Mouse (Mus musculus): ENCODE data around the gene Mob3b. TPM values are rescaled to one million over a fixed set of nuclear protein-coding genes. Genes with fewer than 3 reads are reported as not detected.
A peak's percentile ranks its signal among the peaks of the same experiment; 100 is the strongest.
"Not testable (repeated sequence)": the region's sequence is repeated elsewhere in the genome, so short reads cannot be mapped to it uniquely, and the experiment has no call there.

Mob3b gene
- polyA plus RNA-seq, 2 experiments from 2014 or later: 2.9 to 5.0 TPM

DNA sequence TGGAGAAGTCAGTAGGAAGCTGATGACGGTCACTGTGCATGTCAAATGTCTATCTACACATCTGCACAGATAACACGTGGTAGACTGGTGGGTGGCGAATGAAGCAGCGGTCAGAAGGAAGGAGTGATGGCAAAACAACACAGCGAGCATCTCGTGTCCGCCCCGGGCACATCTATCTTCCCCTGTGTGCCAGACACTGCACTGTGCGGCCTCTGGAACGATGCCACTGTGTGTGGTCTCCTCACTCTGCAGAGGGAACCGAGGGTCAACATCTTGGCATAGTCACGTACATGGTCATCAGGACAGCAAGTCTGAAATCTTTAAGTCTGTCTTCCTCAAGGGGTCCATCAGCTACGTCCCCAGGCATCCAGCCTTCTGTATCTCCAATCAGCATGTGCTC is 193.3 kb downstream of the Mob3b start:
- no peak for ATAC-seq

DNA sequence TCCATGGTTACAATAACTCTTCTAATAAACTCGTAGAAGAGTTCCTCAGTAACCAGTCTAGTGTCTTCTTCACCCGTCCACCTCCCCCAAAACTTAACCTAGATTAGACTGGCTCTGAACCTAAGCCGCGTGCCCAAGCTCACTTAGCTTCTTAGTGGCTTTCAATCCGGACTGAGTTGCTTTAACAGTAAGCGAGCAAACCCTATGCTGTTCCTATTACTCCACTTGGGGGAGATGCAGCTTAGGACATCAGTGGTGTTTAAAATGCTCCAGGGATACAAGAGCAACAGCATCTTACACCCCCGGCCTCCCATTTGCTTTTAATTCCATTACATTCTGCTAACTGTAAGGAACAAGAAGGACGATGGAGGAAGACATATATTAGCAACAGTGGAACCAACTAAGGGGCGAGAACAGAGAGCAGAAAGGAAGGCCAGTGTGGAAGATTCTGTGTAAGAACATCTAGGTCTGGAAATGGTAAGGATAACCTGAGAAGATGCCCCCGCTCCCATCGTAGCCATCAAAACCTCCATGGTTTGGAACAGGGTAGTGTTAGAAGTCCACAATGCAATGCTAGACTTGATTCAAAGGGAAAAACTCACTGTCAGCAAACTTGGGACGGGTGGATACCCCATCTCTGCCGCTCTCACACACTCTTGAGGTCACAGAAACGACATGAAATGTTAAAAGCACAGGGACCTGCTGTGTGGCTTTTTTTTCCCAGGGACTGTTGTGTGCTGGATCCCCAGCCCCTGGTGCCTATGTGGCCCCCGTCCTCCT is 196.3 kb downstream of the Mob3b start:
- ATAC-seq: no peak

DNA sequence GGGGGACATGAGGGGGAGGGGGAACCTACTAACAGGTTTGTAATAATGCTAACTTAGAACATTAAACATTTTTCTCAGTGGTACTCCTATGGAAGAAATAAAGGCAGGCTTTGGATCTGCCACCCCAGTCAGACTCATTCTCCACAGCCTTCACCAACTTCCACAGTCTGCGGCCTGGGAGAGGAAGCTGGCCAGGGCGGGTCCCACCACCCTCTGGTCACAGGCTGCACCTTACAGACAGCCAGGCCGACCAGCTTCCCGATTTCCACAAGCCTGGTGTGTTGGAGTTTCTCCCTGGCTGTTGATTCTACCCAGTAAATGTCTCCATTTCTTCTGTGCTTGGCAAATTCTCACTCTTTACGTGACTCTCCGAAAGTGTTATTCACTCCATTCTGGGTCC is 197.8 kb downstream of the Mob3b start:
- ATAC-seq: no peak

DNA sequence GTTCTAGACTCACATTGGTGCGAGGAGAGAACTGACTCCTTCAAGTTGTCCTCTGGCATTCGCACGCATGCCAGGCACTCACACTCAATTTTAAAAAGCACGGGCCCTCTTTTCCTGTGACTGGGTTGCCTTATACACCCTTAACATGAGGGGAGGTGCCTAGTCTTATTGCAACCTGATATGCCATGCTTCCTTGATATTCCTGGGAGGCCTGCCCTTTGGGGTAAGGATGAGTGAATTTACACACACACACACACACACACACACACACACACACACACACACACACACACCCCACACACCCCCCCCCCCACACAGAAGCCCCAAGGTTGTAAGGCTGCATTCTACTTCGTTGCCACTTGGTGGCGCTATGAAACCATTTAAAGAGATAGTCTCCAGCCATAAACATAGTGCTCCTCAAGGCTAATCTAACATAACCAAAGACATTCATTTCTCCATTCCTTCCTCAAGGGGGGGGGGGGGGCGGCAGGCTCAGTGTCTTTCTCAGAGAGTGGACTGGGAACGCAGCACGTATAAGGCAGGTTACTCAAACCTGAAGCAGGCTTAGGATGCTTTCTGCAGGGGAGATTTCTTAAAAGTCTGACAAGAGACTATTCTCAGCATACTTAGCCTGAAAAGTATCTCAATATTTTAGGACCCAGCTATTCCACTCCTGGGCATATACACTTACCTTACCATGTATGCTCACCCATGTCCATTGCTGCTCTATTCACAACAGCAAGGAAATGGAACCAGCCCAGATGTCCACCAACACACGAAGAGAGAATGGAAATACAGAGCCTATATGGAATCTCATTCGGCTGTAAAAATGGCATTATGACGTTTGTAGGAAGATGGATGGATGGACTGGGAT is 198.9 kb downstream of the Mob3b start:
- peak; percentile 72 for ATAC-seq

DNA sequence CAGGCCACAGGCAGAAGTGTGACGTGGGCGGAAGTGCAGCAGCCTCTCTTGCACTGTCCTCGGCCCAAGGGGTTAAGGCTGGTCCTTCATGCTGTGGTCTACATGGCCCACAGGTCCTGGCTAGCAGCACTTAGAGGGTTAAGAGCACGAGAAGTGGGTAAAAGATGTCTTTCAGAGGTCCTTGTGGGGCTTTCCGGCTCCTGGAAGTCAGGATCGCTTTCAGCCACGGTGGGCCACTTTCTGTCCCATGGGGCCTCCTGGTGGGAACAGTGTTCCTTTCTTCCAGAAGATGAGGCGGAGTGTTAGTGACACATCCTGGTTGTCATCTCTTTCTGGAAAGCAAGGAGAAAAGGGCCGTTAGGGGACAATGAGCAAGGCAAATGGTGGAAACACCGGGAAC is 203.6 kb downstream of the Mob3b start:
- ATAC-seq: no peak

DNA sequence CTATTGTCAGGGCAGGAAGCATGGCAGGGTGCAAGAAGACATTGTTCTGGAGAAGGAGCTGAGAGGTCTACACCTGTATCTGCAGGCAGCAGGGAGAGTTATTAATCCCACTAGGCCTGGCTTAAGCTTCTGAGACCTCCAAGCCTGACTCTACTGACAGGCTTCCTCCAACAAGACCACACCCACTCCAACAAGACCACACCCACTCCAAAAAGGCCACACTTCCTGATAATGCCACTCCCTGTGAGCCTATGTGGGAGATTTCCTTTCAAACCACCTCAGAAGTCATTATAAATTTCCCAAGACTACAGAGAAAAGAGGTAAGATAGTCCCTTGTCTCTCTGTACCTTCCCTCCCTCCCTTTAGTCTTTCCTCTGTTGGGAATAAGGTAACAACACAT is 210.1 kb downstream of the Mob3b start:
- ATAC-seq: no peak

DNA sequence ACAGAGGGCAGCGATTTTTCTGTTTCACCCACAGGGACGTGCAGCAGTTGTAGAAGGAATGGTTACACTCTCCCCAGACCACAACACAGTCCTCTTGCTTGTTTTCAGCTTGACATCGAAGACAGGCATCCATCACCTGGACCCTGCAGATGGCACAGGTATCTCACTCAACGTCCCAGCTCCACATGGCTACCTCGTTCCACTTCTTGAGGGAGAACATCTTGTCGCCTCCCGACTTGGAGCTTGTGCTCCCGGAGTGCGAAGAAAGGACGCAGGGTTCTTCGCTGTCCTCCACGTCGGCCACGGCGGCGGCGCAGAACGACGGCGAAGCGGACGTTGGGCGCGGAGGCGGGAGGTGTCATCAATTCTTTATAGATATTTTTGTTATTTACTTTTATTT is 216.2 kb downstream of the Mob3b start:
- no peak for ATAC-seq

DNA sequence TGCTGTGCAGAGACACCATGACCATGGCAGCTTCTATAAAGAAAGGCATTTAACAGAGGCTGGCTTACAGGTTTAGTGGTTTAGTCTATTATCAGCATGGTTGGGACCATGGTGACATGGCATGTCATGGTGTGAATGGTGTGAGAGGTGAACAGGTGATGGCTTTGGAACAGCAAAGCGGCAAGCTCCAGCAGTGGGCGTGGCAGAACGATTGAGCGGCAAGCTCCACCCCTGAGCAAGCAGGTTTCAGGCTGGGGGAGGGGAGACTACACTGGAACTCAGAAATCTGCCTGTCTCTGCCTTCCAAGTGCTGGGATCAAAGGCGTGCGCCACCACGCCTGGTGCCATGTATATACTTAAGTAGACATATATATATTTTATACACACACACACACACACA is 228.9 kb downstream of the Mob3b start:
- ATAC-seq: not testable (repeated sequence)

DNA sequence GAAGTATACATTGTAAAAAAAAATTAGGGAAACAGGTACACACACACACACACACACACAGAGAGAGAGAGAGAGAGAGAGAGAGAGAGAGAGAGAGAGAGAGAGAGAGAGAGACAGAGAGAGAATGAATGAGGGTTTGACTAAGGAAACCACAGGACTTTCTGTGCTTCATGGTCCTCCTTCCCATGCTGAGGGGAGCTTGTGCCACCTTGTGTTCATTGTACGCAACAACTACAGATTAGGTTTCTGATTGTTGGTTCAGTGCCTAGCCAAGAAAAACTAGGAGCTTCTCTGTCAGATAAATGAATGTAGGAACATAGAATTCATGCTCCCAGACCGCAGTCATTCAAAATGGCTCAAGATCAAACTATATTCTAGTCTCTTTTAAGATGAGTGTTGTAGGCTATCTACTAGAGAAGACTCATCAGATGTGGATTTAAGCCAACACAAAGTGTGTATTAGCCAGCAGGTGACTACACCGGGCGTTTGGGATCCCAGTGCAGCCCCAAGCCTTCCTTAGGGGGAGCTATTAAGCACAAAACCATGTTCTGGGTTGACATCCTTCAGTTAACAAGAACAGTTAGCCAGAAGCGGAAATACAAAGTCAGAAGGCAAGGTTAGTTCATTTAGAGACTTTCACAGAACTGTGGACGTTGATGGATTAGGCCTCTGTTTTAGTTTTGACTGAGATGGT is 235.0 kb downstream of the Mob3b start:
- ATAC-seq: peak; percentile 85

DNA sequence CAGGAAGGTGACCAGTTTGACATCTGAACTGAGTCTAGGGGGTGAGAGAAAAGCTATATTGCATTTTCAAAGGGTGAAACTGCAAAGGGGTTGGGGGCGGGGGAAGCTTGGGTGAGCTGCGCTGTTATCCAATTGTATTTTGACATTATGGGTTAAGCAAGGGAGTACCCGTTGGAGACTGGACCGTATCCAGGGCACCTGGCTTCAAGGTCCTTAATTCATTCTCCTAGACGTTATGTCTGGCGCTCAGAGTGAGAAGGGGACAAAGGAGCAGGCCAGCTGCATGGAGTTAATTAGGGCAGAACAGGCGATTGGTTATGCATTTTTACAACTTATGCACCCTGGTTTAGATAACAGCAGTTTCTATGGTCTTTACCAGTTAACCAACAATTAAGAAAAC is 239.9 kb downstream of the Mob3b start:
- no peak for ATAC-seq

DNA sequence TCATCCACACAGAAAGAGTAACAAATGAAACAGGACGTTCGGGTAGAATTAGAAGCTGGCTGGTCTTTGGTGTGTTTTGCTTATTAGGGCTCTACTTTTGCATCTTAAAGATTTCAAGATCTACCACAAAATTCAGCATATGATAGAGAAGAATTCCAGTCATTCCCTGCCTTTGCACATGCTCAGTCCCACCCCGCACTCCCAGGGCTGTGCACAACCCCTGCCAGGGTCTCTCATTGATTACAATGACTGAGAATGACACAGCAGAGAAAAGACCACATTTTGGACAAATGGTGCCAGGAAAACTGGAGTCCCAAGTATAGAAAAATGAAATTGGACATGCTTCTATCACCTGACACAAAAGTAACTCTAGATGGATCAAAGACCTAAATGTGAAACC is 245.1 kb downstream of the Mob3b start:
- ATAC-seq: no peak

DNA sequence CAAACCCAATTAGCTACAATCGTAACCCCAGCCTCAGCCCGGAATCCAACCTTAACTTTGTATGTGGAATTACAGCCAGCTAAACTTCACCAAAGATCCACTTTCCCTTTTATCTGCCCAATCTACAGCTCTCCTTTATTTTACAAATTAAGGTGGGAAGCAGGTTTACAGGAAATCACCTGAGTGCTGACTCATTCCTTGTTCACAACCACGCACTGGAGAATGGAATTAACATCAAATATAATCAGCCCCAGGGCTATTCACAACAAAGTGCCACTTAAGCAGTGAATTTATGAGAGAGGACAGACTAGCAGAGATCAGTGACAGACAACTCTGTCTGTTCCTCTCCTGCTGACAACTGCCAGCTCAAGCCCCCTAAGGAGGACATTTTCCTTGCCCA is 245.9 kb downstream of the Mob3b start:
- no peak for ATAC-seq

DNA sequence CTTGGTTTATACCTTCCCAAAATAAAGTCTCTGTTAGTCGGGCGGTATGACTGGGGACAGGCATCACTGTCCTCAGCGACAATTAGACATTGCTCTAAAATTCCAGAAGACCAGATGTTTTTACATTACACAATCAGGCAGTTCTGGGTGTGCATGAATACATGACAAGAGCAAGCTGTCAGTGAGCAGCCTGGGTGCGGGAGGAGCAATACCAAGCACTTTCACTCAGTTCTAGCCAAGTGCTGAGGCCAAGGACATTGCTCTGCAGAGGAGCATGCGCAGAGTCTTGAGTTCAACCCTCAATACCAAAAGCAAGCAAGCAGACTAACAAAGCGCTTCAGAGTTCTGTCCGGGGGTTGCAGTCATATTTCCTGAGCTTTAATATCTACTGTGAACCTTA is 249.2 kb downstream of the Mob3b start:
- no peak for ATAC-seq

DNA sequence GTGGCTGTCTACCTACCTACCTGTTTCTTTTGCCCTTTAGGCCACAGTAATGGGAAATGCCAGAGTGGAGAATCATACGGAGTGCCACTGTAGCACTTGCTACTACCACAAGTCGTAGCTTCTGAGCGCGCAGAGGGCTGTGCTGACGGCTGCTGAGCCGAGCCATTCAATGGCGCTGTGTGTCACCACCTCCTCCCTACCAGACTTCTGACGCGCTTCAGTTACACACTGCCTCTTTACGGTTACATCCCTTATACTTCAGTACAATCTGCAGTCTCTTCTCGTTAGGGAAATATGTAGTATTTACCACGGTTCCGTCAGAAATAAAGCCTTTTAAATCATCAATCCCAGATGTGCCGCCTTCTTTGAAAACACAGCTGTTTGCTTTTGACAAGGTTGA is 250.3 kb downstream of the Mob3b start:
- no peak for ATAC-seq

DNA sequence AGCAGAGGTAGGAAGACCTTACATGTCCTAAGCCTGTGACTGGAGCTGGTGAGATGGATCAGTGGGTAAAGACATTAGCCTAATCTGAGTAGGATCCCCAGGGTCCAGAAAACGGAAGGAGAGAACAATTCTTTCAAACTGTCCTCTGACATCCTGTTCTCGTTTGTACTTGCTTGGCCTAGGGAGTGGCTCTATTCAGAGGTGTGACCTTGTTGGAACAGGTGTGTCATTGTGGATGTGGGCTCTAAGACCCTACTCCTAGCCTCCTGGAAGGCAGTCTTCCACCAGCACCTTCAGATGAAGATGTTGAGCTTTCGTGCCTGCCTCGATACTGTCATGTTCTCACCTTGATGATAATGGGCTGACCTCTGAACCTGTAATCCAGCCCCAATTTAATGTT is 251.1 kb downstream of the Mob3b start:
- ATAC-seq: no peak

DNA sequence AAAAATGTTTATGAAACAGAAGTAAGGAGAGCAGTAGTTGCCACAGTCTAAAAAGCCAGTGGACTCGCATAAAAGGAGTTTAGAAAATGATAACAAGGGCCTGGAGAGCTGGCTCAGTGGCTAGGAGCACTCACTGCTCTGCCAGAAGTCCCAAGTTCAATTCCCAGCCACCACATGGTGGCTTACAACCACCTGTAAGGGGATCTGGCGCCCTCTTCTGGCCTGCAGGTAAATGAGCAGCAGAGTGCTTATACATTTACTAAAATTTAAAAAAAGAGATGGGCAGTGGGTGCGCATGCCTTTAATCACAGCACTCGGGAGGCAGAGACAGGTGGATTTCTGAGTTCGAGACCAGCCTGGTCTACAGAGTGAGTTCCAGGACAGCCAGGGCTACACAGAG is 251.9 kb downstream of the Mob3b start:
- no peak for ATAC-seq

DNA sequence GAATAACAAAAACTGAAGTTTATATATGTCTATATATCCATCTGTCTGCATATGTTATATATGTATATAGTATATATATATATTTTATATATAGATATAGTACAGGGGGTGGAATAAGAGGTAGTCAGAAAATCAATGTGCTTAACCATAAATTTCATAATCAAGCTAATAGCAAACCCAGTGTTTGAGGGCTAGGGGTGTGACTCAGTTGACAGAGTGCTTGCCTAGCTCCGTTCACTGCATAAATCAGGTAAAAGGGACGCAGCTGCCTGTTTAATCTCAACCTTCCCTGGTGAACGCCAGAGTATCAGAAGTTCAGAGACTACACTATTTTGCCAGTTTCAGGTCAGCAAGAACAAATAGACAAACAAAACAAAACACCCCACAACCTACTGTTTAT is 255.7 kb downstream of the Mob3b start:
- not testable (repeated sequence) for ATAC-seq

DNA sequence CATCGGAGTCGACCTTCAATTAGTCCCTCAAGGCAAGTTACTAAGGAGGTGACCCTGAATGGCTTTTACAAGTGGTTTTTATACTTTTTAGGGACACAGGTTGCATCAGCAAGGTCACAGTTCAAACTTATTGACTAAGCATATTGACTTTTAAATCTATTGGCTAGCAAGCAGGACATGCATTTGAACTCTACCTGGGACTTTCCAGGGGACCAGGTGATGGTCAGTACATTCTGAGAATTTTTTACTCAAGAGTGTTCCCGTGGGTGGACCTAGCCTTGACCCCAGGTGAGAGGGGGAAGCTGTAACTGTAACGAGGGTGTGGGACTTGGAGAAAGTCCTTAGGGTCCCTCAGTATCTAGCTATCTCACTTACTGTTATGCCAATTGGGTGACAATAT is 256.1 kb downstream of the Mob3b start:
- ATAC-seq: no peak

DNA sequence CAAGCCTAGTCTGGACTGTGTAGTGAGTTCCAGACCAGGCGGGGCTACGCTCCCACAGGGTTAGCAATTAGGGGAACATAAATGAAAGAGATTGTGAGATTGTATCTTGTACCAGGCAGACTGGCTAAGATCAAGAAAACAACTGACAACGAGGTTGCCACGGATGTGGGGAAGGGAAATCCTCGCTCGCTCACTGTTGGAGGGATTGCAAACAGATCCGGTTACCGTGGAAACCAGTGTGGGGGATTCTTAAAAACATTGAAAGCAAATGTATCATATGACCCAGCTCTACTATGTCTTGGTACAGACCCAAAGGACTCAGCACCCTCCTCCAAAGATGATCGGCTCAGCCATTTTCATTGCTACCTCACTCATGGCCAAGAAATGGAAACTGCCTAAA is 257.1 kb downstream of the Mob3b start:
- no peak for ATAC-seq

DNA sequence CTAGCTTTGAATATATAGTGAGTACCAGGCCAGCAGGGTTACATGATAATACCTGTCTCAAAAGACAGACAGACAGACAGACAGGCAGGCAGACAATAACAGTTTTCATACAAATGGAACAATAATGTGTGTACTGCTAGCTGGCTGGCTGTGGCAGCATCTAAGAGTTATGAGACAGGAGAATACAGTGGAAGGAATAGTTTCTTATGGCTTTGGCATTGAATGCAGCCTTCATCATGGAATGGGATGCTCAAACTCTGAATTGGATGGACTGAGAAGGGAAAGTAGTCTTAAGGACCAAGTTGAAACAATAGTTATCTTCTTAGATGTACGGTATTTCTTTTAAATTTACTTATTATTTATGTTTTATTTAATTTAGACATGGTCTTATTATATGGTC is 258.0 kb downstream of the Mob3b start:
- ATAC-seq: no peak

Data from activated CD4-positive, CD25-positive, alpha-beta regulatory T cell, adult 4 months (primary cell).